Mouse (Mus musculus): ENCODE measurements around the gene Rcor2. TPM values are rescaled to one million over a fixed set of nuclear protein-coding genes. Genes with fewer than 3 reads are reported as not detected.

The Rcor2 gene
- polyA plus RNA-seq, 1 experiment from 2014 or later = 8.4 TPM

DNA sequence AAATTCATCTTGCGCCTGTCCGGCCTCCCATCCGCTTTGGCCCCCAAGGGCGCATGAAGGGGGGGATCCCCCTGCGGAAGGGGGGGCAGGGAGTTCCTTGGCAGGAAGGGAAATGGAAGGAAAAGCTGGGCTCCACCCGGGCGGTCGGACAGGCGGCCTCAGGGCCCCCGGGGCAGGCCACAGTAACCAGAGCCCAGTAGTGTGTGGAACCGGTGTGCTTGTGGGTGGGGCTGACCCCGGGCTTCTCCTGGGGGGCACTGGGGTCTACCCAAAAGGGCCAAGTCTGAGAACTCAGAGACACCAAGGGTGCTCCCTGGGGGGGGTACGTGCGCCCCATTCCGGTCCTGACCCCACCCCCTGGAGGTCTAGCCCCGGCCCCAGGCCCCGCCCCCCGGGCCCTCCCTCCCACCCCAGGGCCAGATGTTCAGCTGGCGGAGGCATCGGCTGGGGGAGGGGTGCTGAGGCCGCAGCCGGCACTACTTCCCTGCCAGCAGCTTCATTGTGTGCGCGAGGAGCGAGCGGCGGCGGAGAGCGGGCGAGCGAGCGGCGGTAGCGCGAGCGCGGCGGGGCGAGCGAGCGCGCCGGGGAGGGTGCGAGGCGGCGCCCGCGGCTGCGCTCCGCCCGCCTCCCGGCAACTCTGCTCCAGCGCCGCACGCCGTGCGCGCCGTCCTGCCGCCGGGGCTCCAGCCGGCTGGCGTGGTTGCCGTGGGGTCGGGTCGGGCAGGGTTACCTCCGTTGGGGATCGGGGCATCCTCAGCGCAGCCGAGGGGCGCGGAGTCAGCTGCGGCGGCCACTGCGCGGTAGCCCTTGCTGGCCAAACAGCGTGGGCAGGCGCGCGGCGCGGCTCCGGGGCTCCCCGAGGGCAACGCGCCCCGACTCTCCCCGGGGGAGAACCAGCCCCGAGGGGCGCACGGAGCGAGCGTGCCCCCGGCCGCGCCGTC is 926 bp downstream of the Rcor2 start:
- WGBS = 1% methylated on average over 76 of the region's 97 CpGs
- peaks cover 13% of the 10 kb centered on the region for H3K36me3 ChIP-seq (ENCODE audit: control insufficient read depth, insufficient read depth, low read length)
- peak; percentile 55 for ATAC-seq (ENCODE audit: insufficient number of reproducible peaks, insufficient read depth, low FRiP score, low read depth)
- peak overlapping the region; percentile 87 for H3K9ac ChIP-seq (replicated peaks; ENCODE audit: low read depth, low read length)
- H3K4me3 ChIP-seq (ENCODE audit: low read depth, low read length) = peak overlapping the region; percentile 87
- H3K27me3 ChIP-seq (ENCODE audit: control insufficient read depth, insufficient read depth, low read length) = no peaks in the 10 kb centered on the region
- peak overlapping the region; percentile 87 for H3K4me2 ChIP-seq (replicated peaks; ENCODE audit: low read depth, low read length)
- no peaks in the 10 kb centered on the region for H3K9me3 ChIP-seq (ENCODE audit: control insufficient read depth, low read depth, low read length)
- peaks cover 48% of the 10 kb centered on the region for H3K4me1 ChIP-seq (ENCODE audit: control insufficient read depth, insufficient read depth, low read length)
- peak overlapping the region; percentile 94 for H3K27ac ChIP-seq (ENCODE audit: low read length)

- Histone ChIP-seq H3K27ac (ENCODE audit: low read length) (peak overlapping the region; percentile 94), H3K4me2 (replicated peaks; ENCODE audit: low read depth, low read length) (peak overlapping the region; percentile 87), H3K4me1 (ENCODE audit: control insufficient read depth, insufficient read depth, low read length) (peaks cover 48% of the 10 kb centered on the region), H3K9ac (replicated peaks; ENCODE audit: low read depth, low read length) (peak overlapping the region; percentile 87), H3K36me3 (ENCODE audit: control insufficient read depth, insufficient read depth, low read length) (peaks cover 15% of the 10 kb centered on the region), H3K9me3 (ENCODE audit: control insufficient read depth, low read depth, low read length) (no peaks in the 10 kb centered on the region), H3K27me3 (ENCODE audit: control insufficient read depth, insufficient read depth, low read length) (no peaks in the 10 kb centered on the region), H3K4me3 (ENCODE audit: low read depth, low read length) (peak overlapping the region; percentile 87)
- peak; percentile 8; the same call in 1 of the 2 replicates for ATAC-seq (ENCODE audit: insufficient number of reproducible peaks, insufficient read depth, low FRiP score, low read depth)
- WGBS = under 1% methylated on average over 30 of the region's 30 CpGs
Measured at GRCm38 (mm10) chr19:7268722-7269090, 1.6 kb downstream of the Rcor2 start.

DNA sequence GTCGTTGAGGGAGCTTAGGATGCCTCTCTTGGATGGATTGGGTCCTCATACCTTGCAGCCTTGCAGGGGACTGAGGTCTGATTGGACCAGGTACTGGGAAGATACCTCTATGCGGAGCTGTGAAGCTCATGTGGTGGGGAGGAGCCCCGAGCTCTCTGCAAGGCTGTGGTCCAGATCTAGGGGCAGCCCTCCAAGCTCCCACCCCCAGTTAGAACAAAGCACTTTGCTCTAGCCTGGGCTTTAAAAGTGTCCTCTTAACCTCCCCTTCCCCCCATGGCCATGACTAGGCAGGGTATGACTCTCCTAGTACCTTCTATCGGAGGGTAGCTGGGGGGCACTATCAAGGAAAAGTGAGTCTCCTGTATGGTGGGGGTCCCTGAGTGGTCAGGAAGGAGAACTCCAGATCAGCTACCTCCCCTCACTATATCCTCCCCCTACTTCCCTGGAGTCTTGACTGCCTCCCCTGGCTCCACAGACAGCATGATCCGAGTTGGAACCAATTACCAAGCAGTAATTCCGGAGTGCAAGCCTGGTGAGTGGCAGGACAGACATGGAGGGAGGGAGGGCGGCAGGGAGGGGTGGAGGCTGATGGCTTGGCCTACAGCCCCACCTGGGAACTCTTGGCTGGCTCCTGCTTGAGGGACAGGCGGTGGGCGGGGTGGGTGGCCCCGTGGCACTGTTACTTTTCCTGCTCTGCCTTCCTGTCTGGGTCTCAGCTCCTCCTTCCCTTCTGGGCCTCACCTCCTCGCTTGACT is 2.3 kb downstream of the Rcor2 start:
- H3K27me3 ChIP-seq (ENCODE audit: control insufficient read depth, insufficient read depth, low read length) = no peaks in the 10 kb centered on the region
- no peaks in the 10 kb centered on the region for H3K9me3 ChIP-seq (ENCODE audit: control insufficient read depth, low read depth, low read length)
- H3K4me1 ChIP-seq (ENCODE audit: control insufficient read depth, insufficient read depth, low read length) = peaks cover 45% of the 10 kb centered on the region
- peaks cover 20% of the 10 kb centered on the region for H3K36me3 ChIP-seq (ENCODE audit: control insufficient read depth, insufficient read depth, low read length)
- WGBS = 10% methylated on average over 11 of the region's 11 CpGs
- H3K27ac ChIP-seq (ENCODE audit: low read length) = peak overlapping the region; percentile 16; the same call in 1 of the 2 replicates
- peak overlapping the region; percentile 87 for H3K4me3 ChIP-seq (ENCODE audit: low read depth, low read length)
- ATAC-seq (ENCODE audit: insufficient number of reproducible peaks, insufficient read depth, low FRiP score, low read depth) = no peak
- peak overlapping the region; percentile 87 for H3K9ac ChIP-seq (replicated peaks; ENCODE audit: low read depth, low read length)
- H3K4me2 ChIP-seq (replicated peaks; ENCODE audit: low read depth, low read length) = peak overlapping the region; percentile 87

DNA sequence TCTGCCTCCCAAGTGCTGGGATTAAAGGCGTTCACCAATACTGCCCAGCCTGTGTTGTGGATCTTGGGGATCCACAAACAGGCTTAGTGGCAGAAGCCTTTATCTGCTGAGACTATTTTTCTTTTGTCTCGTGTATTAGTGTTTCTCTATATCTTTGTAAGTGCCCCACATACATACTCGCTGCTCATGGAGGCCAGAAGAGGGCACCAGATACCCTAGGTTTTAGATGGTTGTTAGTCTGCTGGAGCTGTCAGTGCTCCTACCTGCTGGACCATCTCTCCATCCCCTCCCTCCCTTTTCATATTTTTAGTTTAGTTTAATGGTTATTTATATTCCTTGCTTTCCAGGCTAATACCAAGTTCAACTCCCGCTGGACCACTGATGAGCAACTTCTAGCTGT is 6.4 kb downstream of the Rcor2 start:
- H3K9ac ChIP-seq (replicated peaks; ENCODE audit: low read depth, low read length) = no peak overlapping the region
- no peaks in the 10 kb centered on the region for H3K9me3 ChIP-seq (ENCODE audit: control insufficient read depth, low read depth, low read length)
- no peak for ATAC-seq (ENCODE audit: insufficient number of reproducible peaks, insufficient read depth, low FRiP score, low read depth)
- peaks cover 50% of the 10 kb centered on the region for H3K36me3 ChIP-seq (ENCODE audit: control insufficient read depth, insufficient read depth, low read length)
- H3K27me3 ChIP-seq (ENCODE audit: control insufficient read depth, insufficient read depth, low read length) = no peaks in the 10 kb centered on the region
- no peak overlapping the region for H3K4me3 ChIP-seq (ENCODE audit: low read depth, low read length)
- H3K27ac ChIP-seq (ENCODE audit: low read length) = no peak overlapping the region
- WGBS = 90% methylated on average over 4 of the region's 4 CpGs
- H3K4me2 ChIP-seq (replicated peaks; ENCODE audit: low read depth, low read length) = no peak overlapping the region
- peaks cover 27% of the 10 kb centered on the region for H3K4me1 ChIP-seq (ENCODE audit: control insufficient read depth, insufficient read depth, low read length)

DNA sequence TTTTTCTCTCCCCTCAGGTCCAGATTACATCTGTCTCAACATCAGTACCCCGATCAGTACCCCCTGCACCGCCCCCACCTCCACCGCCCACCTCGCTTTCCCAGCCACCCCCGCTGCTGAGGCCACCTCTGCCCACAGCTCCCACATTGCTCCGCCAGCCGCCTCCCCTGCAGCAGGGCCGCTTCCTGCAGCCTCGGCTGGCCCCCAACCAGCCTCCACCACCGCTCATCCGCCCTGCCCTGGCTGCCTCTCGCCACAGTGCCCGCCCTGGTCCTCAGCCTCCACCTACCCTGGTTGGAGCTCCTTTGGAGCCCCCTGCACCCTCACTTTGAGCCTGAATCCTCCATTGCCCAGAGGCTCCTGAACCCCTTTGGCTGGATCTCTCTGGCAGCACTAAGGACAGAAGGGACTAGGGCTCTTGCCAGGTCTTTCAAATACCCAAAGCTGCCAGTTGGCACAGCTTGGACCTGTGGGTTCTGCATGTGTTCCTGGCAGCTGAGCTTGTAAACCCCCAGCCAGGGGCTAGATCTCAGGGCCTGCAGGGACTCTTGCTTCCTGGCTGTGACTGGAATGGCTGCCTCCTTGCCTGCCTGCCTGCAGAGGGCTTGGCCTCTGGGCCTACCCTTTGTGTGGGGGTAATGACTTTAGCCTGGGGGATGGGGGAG is 7.3 kb downstream of the Rcor2 start:
- Histone ChIP-seq H3K9ac (replicated peaks; ENCODE audit: low read depth, low read length) (no peak overlapping the region), H3K9me3 (ENCODE audit: control insufficient read depth, low read depth, low read length) (no peaks in the 10 kb centered on the region), H3K4me3 (ENCODE audit: low read depth, low read length) (no peak overlapping the region), H3K27ac (ENCODE audit: low read length) (no peak overlapping the region; the same call in 1 of the 2 replicates), H3K4me2 (replicated peaks; ENCODE audit: low read depth, low read length) (no peak overlapping the region), H3K27me3 (ENCODE audit: control insufficient read depth, insufficient read depth, low read length) (no peaks in the 10 kb centered on the region), H3K4me1 (ENCODE audit: control insufficient read depth, insufficient read depth, low read length) (peaks cover 23% of the 10 kb centered on the region), H3K36me3 (ENCODE audit: control insufficient read depth, insufficient read depth, low read length) (peaks cover 58% of the 10 kb centered on the region)
- WGBS = 68% methylated on average over 13 of the region's 13 CpGs
- ATAC-seq (ENCODE audit: insufficient number of reproducible peaks, insufficient read depth, low FRiP score, low read depth) = no peak

DNA sequence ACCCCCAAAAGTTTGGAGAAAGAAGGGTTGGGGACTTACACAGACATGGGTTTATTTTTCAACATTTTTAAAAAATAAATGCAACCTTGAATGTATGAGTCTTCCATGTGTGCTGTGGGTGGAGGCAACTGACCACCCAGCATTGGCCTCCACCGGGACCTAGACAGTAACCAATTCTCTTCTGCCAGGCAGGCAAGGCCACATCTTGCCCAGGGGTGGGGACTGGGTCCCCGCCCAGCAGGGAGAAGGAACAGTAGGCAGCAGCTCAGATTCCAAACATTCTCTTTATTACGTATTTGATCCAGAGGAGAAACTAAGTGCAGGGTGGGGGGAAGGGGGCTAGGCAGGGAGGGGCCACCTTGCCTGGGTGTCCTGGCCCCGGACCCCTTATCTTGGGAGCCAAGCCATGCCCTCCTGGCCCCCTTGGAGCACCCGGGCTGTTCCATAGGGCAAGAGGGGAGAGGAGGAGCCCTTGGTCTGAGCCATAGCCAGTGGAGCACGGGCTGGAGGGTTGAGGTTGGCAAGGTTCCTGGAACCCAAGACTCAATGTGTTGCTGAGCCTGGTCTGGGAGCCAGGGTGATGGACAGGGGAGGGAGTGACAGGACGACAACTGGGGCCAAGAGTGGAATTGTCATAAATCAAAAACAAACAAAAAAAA is 8.1 kb downstream of the Rcor2 start:
- H3K4me2 ChIP-seq (replicated peaks; ENCODE audit: low read depth, low read length) = no peak overlapping the region
- H3K9me3 ChIP-seq (ENCODE audit: control insufficient read depth, low read depth, low read length) = no peaks in the 10 kb centered on the region
- no peak overlapping the region for H3K9ac ChIP-seq (replicated peaks; ENCODE audit: low read depth, low read length)
- no peaks in the 10 kb centered on the region for H3K27me3 ChIP-seq (ENCODE audit: control insufficient read depth, insufficient read depth, low read length)
- H3K36me3 ChIP-seq (ENCODE audit: control insufficient read depth, insufficient read depth, low read length) = peaks cover 64% of the 10 kb centered on the region
- H3K4me1 ChIP-seq (ENCODE audit: control insufficient read depth, insufficient read depth, low read length) = peaks cover 16% of the 10 kb centered on the region
- H3K27ac ChIP-seq (ENCODE audit: low read length) = 0 out of 2 replicates have a peak overlapping the region, but pooled peaks have one; percentile 21
- H3K4me3 ChIP-seq (ENCODE audit: low read depth, low read length) = no peak overlapping the region
- ATAC-seq (ENCODE audit: insufficient number of reproducible peaks, insufficient read depth, low FRiP score, low read depth) = peak; percentile 10; the same call in 1 of the 2 replicates
- WGBS = 45% methylated on average over 7 of the region's 7 CpGs

DNA sequence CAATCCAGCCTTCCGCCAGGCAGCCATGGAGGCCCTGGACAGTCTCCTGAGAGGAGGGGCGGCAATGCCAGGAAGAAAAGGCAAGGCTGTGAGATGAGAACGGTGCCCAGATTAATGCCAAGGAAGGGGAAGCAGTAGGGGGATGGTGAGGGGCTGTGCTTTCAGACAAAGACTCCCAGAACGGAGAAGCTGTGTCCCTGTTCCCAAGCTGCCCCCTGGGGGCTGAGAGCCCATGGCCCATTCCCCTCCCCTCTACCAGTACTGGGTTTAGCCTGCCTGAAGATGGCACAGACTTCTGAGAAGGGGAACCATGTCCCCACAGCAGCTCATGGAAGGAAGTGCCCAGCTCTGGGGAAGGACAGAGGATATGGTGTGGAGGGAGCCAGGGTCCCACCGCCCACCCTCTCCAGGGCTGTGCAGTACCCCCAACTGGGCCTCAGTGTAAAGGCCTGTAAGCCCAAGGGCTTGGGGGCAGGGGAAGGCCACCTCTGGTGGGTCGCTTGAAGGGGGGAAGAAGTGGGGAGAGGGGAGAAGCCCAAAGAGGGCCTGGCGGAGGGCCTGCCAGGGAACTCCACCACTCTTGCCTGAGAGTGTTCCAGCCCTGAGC is 9.0 kb downstream of the Rcor2 start:
- Histone ChIP-seq H3K4me1 (ENCODE audit: control insufficient read depth, insufficient read depth, low read length) (peaks cover 16% of the 10 kb centered on the region), H3K4me3 (ENCODE audit: low read depth, low read length) (no peak overlapping the region), H3K9me3 (ENCODE audit: control insufficient read depth, low read depth, low read length) (no peaks in the 10 kb centered on the region), H3K27me3 (ENCODE audit: control insufficient read depth, insufficient read depth, low read length) (no peaks in the 10 kb centered on the region), H3K4me2 (replicated peaks; ENCODE audit: low read depth, low read length) (no peak overlapping the region), H3K36me3 (ENCODE audit: control insufficient read depth, insufficient read depth, low read length) (peaks cover 70% of the 10 kb centered on the region), H3K27ac (ENCODE audit: low read length) (peak overlapping the region; percentile 49; the same call in 1 of the 2 replicates), H3K9ac (replicated peaks; ENCODE audit: low read depth, low read length) (no peak overlapping the region)
- no peak for ATAC-seq (ENCODE audit: insufficient number of reproducible peaks, insufficient read depth, low FRiP score, low read depth)
- WGBS = 47% methylated on average over 7 of the region's 7 CpGs

Measured in stomach, embryonic 14.5 days (tissue).